Mouse (Mus musculus) v-Abl transformed pro-B cells (cell line): ENCODE results near the gene Dst.

Experiments
- in situ Hi-C, 2 experiments: fragments of 400-800 bp; cut with MboI; formaldehyde crosslinking; loops; one replicate each; pipeline ENCODE4 v1.15.1; 2025; ENCODE audit not compliant: unreplicated experiment in 2 of 2

Gene Dst

GRCm38 (mm10) chr1:33908191-33908962, at the start of gene Dst:
TSS of gene Dst (plus strand) at chr1:33908225.
- in situ Hi-C loops = no loop called here

- in situ Hi-C loops = no loop called here
Measured at GRCm38 (mm10) chr1:33869031-33869430, 39.0 kb upstream of the Dst start.

GRCm38 (mm10) chr1:33869437-33869836, 38.6 kb upstream of the Dst start:
- in situ Hi-C loops = no loop called here

GRCm38 (mm10) chr1:33873561-33873960, 34.5 kb upstream of the Dst start:
- in situ Hi-C loops = no loop called here

GRCm38 (mm10) chr1:33875691-33876090, 32.3 kb upstream of the Dst start:
- in situ Hi-C loops = loop anchor here in 1 of 2 experiments (5.0 to 25.0 kb wide), 2 partner anchors 58 to 537 kb away; no protein-coding TSS in a partner anchor

GRCm38 (mm10) chr1:33876416-33876815, 31.6 kb upstream of the Dst start:
- in situ Hi-C loops = loop anchor here in 1 of 2 experiments (5.0 to 25.0 kb wide), 2 partner anchors 59 to 536 kb away; no protein-coding TSS in a partner anchor

GRCm38 (mm10) chr1:33878170-33878569, 29.9 kb upstream of the Dst start:
- in situ Hi-C loops = loop anchor here in 1 of 2 experiments (5.0 to 25.0 kb wide), 2 partner anchors 61 to 534 kb away; no protein-coding TSS in a partner anchor

GRCm38 (mm10) chr1:33883102-33883839, 24.8 kb upstream of the Dst start:
- in situ Hi-C loops = loop anchor here (5.0 to 25.0 kb wide), 3 partner anchors 211 to 529 kb away; partner anchors contain the start of gene Prim2 (in 1 of the 2)

- in situ Hi-C loops = loop anchor here (10.0 to 25.0 kb wide), 3 partner anchors 72 to 520 kb away; no protein-coding TSS in a partner anchor
Measured at GRCm38 (mm10) chr1:33892784-33893183, 15.2 kb upstream of the Dst start.

- in situ Hi-C loops = loop anchor here (10.0 to 25.0 kb wide), 3 partner anchors 69 to 516 kb away; no protein-coding TSS in a partner anchor
Measured at GRCm38 (mm10) chr1:33896116-33896515, 11.9 kb upstream of the Dst start.

GRCm38 (mm10) chr1:33896666-33897065, 11.4 kb upstream of the Dst start:
- in situ Hi-C loops = loop anchor here (10.0 to 25.0 kb wide), 3 partner anchors 68 to 516 kb away; no protein-coding TSS in a partner anchor

GRCm38 (mm10) chr1:33897426-33897825, 10.6 kb upstream of the Dst start:
- in situ Hi-C loops = loop anchor here (10.0 to 25.0 kb wide), 3 partner anchors 67 to 515 kb away; no protein-coding TSS in a partner anchor

GRCm38 (mm10) chr1:33898373-33898772, 9.7 kb upstream of the Dst start:
- in situ Hi-C loops = loop anchor here (10.0 to 25.0 kb wide), 3 partner anchors 66 to 514 kb away; no protein-coding TSS in a partner anchor

GRCm38 (mm10) chr1:33900175-33900574, 7.8 kb upstream of the Dst start:
- in situ Hi-C loops = no loop called here

GRCm38 (mm10) chr1:33903587-33903986, 4.4 kb upstream of the Dst start:
- in situ Hi-C loops = no loop called here

- in situ Hi-C loops = no loop called here
Measured at GRCm38 (mm10) chr1:33906216-33906615, 1.8 kb upstream of the Dst start.

- in situ Hi-C loops = no loop called here
Measured at GRCm38 (mm10) chr1:33906927-33907326, 1.1 kb upstream of the Dst start.

- in situ Hi-C loops = no loop called here
Measured at GRCm38 (mm10) chr1:33907421-33908190, 419 bp upstream of the Dst start, which contains the start of gene Bend6. TSS of gene Bend6 (minus strand) at chr1:33907816.

- in situ Hi-C loops = no loop called here
Measured at GRCm38 (mm10) chr1:33911589-33911988, 3.6 kb downstream of the Dst start.

- in situ Hi-C loops = no loop called here
Measured at GRCm38 (mm10) chr1:33916554-33916953, 8.5 kb downstream of the Dst start.
